Mouse (Mus musculus) lung, postnatal 0 days (tissue): ENCODE data around the gene Slc2a4.

Experiments used
- CTCF ChIP-seq: IDR thresholded peaks from 2 replicates; pipeline ENCODE4 v1.5.1; 2016; ENCODE audit warnings: antibody characterized with exemption, mild to moderate bottlenecking
- EP300 ChIP-seq: IDR thresholded peaks from 2 replicates; pipeline ENCODE4 v1.6.1; 2016; ENCODE audit warnings: antibody characterized with exemption, mild to moderate bottlenecking, control low read depth

DNA sequence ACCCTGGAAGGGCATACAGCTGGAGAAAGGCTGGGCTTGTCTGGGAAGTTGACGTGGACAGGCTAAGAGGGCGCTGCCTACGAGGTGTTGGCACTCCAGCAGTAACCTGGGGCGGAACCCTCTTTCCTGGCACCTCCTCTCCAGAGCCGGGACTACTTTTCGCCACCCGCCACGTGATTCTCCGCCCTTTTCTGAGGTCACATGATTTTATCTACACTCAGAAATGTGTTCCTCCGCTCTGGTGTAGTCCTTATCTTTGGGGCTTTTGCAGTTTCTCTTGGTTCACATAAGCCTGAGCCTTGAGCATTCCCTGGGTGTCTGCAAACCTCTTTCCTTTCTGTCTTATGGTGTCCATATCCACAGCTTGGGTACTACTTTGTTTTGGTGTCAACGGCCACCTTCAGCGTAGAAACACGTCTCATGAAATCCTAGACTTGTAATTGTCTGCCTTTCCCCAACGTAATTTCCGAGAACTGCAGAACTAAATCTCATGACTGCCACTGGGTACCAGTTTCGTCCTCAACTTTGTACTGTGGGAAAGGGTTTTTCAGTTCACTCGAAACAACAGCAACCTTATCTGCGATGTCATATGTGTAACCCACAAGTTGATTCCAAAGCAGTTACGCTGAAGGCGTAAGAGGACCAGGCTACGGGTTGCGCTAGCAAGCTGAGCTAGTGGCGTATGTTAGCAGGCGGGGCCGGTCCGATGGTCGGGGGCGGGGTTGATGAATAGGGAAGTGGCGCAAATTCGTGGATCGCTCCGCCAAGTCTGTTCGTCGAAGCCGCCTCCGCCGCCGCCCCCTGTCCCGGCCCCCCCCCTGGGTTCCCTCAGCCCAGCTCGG is 43.1 kb upstream of the Slc2a4 start, which contains the start of gene Gabarap:
- TF ChIP-seq CTCF (peak; percentile 8; the same call in 1 of the 2 replicates), EP300 (peak; percentile 87)
